Mouse (Mus musculus): ENCODE results near the gene Rbm38.

- TF ChIP-seq CTCF (IDR thresholded peaks at IDR 0.05; ENCODE audit: low read depth) (no peak), EP300 (IDR thresholded peaks at IDR 0.05; ENCODE audit: low read depth) (no peak)
These were observed 17.7 kb downstream of the Rbm38 start for GRCm38 (mm10) chr2:173037827-173038607.
